Mouse (Mus musculus): Measurements from ENCODE around the gene Alpl.

- TF ChIP-seq CTCF (IDR thresholded peaks at IDR 0.05 in 2 of 3, conservative IDR thresholded peaks at IDR 0.05 in 1 of 3; ENCODE audit: control insufficient read depth in 1 of 3, insufficient read depth in 1 of 3, low read depth in 2 of 3, low read length in 3 of 3, poor library complexity in 1 of 3, severe bottlenecking in 1 of 3) (peak; percentile 10 to 51 (median 30); a peak in 4 of 6 replicates), POLR2A (IDR thresholded peaks at IDR 0.05; ENCODE audit: control insufficient read depth in 1 of 2, insufficient read depth in 1 of 2, low read depth in 1 of 2, low read length in 2 of 2, poor library complexity in 1 of 2) (no peak), TCF12 (IDR thresholded peaks at IDR 0.05; ENCODE audit: low read depth, low read length) (no peak), HCFC1 (IDR thresholded peaks at IDR 0.05; ENCODE audit: low read depth, low read length) (no peak), EP300 (IDR thresholded peaks at IDR 0.05; ENCODE audit: low read depth in 1 of 2, low read length in 2 of 2) (no peak), CHD2 (IDR thresholded peaks at IDR 0.05; ENCODE audit: low read length) (no peak), ZKSCAN1 (IDR thresholded peaks at IDR 0.05; ENCODE audit: low read depth, low read length) (no peak), NELFE (IDR thresholded peaks at IDR 0.05; ENCODE audit: low read depth, low read length) (no peak), ZNF384 (IDR thresholded peaks at IDR 0.05; ENCODE audit: low read depth, low read length) (no peak), MAX (IDR thresholded peaks at IDR 0.05; ENCODE audit: low read length) (no peak), MEF2A (IDR thresholded peaks at IDR 0.05; ENCODE audit: extremely low read depth, insufficient replicate concordance, low read depth, low read length, poor library complexity, severe bottlenecking) (no peak), ZC3H11A (IDR thresholded peaks at IDR 0.05; ENCODE audit: low read depth, low read length) (no peak), USF1 (IDR thresholded peaks at IDR 0.05; ENCODE audit: low read depth, low read length) (no peak)
Observed at GRCm38 (mm10) chr4:137714020-137714624, 82.1 kb downstream of the Alpl start.
